Mouse (Mus musculus) heart, adult 2 months (tissue): ENCODE measurements around the gene Ankib1.

ENCODE experiments used
- CTCF ChIP-seq: fragments of 200-600 bp; IDR thresholded peaks from 2 replicates; pipeline ENCODE4 v1.8.1; 2022; ENCODE audit warnings: antibody characterized with exemption, mild to moderate bottlenecking, moderate library complexity
- POLR2A ChIP-seq: fragments of 200-500 bp; IDR thresholded peaks from 2 replicates; pipeline ENCODE4 v1.6.1; 2011; ENCODE audit warnings: mild to moderate bottlenecking, low read depth, low read length, control low read depth; ENCODE audit not compliant: insufficient read depth

- TF ChIP-seq POLR2A = no peak
- no peak for TF ChIP-seq CTCF
Observed at GRCm38 (mm10) chr5:3771512-3771911, 31.2 kb downstream of the Ankib1 start.
